ENCODE assay signal across 22 mouse cellular contexts in the genomic region with DNA sequence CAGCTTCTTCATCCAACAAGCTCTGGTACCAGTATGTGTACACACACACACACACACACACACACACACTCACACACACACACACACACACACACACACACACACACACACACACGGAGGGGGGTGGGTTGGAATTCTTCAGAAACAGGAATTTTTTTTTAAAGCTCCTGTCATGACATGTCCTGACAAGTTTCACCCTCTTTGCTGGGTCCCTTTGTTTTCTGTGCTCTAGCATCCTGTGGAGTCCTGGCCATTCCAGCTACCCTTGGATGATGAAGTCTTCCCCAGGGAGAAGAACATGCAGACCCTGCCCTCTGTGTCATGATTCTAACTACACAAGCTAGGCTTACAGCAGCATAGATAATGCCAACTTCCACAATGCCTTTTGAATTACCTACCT. TPM values are rescaled to one million over a fixed set of nuclear protein-coding genes. Genes with fewer than 3 reads are reported as not detected.
A peak's percentile ranks its signal among the peaks of the same experiment; 100 is the strongest.
DNase-seq lines count a peak whose midpoint lies in the region; ATAC-seq and TF ChIP-seq lines count a peak whose summit lies in the region.
"Had no signal": no experiment of that assay in that cellular context is flagged by ENCODE, and none has a peak within 500 bp of the region (broad histone marks: within the 10 kb centered on the region; RNA-seq: fewer than 3 reads in every experiment).

No protein-coding gene starts in this region.

- WGBS in forebrain, embryonic 14.5 days: 80% methylated on average over 1 of the region's 1 CpGs

- H3K4me2 ChIP-seq in myocyte (ENCODE audit: low read depth): peak overlapping the region; percentile 30
- no peak overlapping the region for H3K4me2 ChIP-seq in forebrain, embryonic 14.5 days (ENCODE audit: low read length)
- H3K4me2 ChIP-seq: heart, embryonic 15.5 days; hindbrain, embryonic 14.5 days; midbrain, embryonic 13.5 days had no signal

- H3K9ac ChIP-seq in forebrain, embryonic 14.5 days (ENCODE audit: low read length): no peak overlapping the region
- H3K9ac ChIP-seq: heart, embryonic 15.5 days; hindbrain, embryonic 14.5 days; midbrain, embryonic 13.5 days had no signal

- no peak for TF ChIP-seq POLR2A in myocyte (IDR thresholded peaks at IDR 0.05; ENCODE audit: insufficient read length, low read depth)

- peaks cover 6% of the 10 kb centered on the region; the same call in 1 of the 2 replicates for H3K4me1 ChIP-seq in forebrain, embryonic 14.5 days (ENCODE audit: control insufficient read depth, insufficient read depth, low read length)

- no peaks in the 10 kb centered on the region for H3K36me3 ChIP-seq in myocyte (ENCODE audit: control insufficient read depth, insufficient read depth)
- no peaks in the 10 kb centered on the region for H3K36me3 ChIP-seq in forebrain, embryonic 14.5 days (ENCODE audit: control insufficient read depth, insufficient read depth, low read length)
- H3K36me3 ChIP-seq: heart, embryonic 15.5 days; midbrain, embryonic 13.5 days had no signal

- no peak for ATAC-seq in forebrain, embryonic 14.5 days
- ATAC-seq: CD4-positive, CD25-positive, alpha-beta regulatory T cell, adult 4 months; forebrain, embryonic 16.5 days; inflammation-experienced regulatory T-cells, adult 6 months; midbrain, embryonic 13.5 days had no signal

- H3K9me3 ChIP-seq in forebrain, embryonic 14.5 days (replicated peaks; ENCODE audit: control insufficient read depth, low read length): no peaks in the 10 kb centered on the region
- H3K9me3 ChIP-seq: heart, embryonic 15.5 days; midbrain, embryonic 13.5 days had no signal

- H3K27me3 ChIP-seq in myocyte (ENCODE audit: control insufficient read depth, insufficient read depth, insufficient read length): no peaks in the 10 kb centered on the region
- no peaks in the 10 kb centered on the region for H3K27me3 ChIP-seq in forebrain, embryonic 14.5 days (replicated peaks; ENCODE audit: control insufficient read depth, insufficient read depth, low read length)
- H3K27me3 ChIP-seq: heart, embryonic 15.5 days; midbrain, embryonic 13.5 days had no signal

- H3ac ChIP-seq in myocyte (ENCODE audit: control insufficient read depth, insufficient read length): no peak overlapping the region

- H3K4me3 ChIP-seq in myocyte: no peak overlapping the region
- no peak overlapping the region for H3K4me3 ChIP-seq in forebrain, embryonic 14.5 days (ENCODE audit: low read depth, low read length)
- H3K4me3 ChIP-seq: heart, embryonic 15.5 days; midbrain, embryonic 13.5 days had no signal

- DNase-seq in embryo, embryonic 11 days: peak; percentile 20
- no peak for DNase-seq in embryo, embryonic 9.5 days (ENCODE audit: extremely low spot score)
- DNase-seq in kidney, postnatal 14 days: peak; percentile 34
- no peak for DNase-seq in kidney, adult 9 months
- peak; percentile 68 for DNase-seq in Muller cell, postnatal 12 days (ENCODE audit: inconsistent ontology term)
- no peak for DNase-seq in cerebellum, postnatal 36 days
- no peak for DNase-seq in forebrain, embryonic 14.5 days (ENCODE audit: low spot score)
- DNase-seq: adrenal gland, postnatal 25 days; cerebellum, adult 8-10 months; gastrocnemius, postnatal 10 days; heart, adult 18-20 months; heart, postnatal 36 days; lung, adult 18-20 months; lung, postnatal 14 days; right cerebral cortex, postnatal 14 days had no signal

- H3K27ac ChIP-seq in forebrain, embryonic 14.5 days (ENCODE audit: low read depth, low read length): no peak overlapping the region
- H3K27ac ChIP-seq: hindbrain, embryonic 14.5 days; midbrain, embryonic 13.5 days had no signal

- peaks cover 87% of the 10 kb centered on the region for H3K79me2 ChIP-seq in myocyte (ENCODE audit: control insufficient read depth, insufficient read depth)

TF ChIP-seq in myocyte, 11 proteins besides CTCF, POLR2A, EP300 and RAD21:
- TF ChIP-seq MAX (IDR thresholded peaks at IDR 0.05; ENCODE audit: low read depth) (no peak), CEBPB (IDR thresholded peaks at IDR 0.05; ENCODE audit: insufficient read depth, poor library complexity, severe bottlenecking) (no peak), USF1 (IDR thresholded peaks at IDR 0.05; ENCODE audit: low read depth) (no peak), MYOG (IDR thresholded peaks at IDR 0.05; ENCODE audit: control insufficient read depth in 1 of 3, insufficient read depth in 1 of 3, insufficient read length in 2 of 3, low read depth in 2 of 3) (no peak), SRF (IDR thresholded peaks at IDR 0.05; ENCODE audit: control insufficient read depth, insufficient read length, low read depth) (no peak), TCF12 (IDR thresholded peaks at IDR 0.05; ENCODE audit: insufficient read depth, poor library complexity, severe bottlenecking) (no peak), TCF3 (IDR thresholded peaks at IDR 0.05; ENCODE audit: insufficient read length, low read depth) (no peak), REST (IDR thresholded peaks at IDR 0.05; ENCODE audit: insufficient read depth, insufficient read length) (no peak), POLR2AphosphoS2 (IDR thresholded peaks at IDR 0.05; ENCODE audit: insufficient read length, low read depth) (no peak), E2F4 (IDR thresholded peaks at IDR 0.05; ENCODE audit: insufficient read depth) (no peak), MYOD1 (IDR thresholded peaks at IDR 0.05; ENCODE audit: control insufficient read depth in 1 of 3, insufficient read length in 2 of 3, low read depth in 2 of 3) (no peak)

RNA-seq across cellular contexts. Expression of gene Srgap2, which starts 13.0 kb away (rescaled TPM):
- polyA plus RNA-seq in myocyte (2012; fragmentation: generic; extraction: Trizol): 19.1 TPM
- polyA plus RNA-seq in forebrain, embryonic 14.5 days (2014; fragmentation: Nextera tagmentation; extraction: Ambion mirVana): 15.3 and 22.4 TPM in 2 replicates

RNA-seq across cellular contexts. Expression of gene Fam72a, which starts 13.5 kb away (rescaled TPM):
- polyA plus RNA-seq in myocyte (2012; fragmentation: generic; extraction: Trizol): 1.9 TPM
- polyA plus RNA-seq in forebrain, embryonic 14.5 days (2014; fragmentation: Nextera tagmentation; extraction: Ambion mirVana): 2.3 and 2.7 TPM in 2 replicates

Comparison
In these comparisons a context has a peak if more than half of its experiments do, and no peak if none do; other contexts are left out.
1. DNase-seq: peak in embryo, embryonic 11 days (single experiment), kidney, postnatal 14 days (single experiment) and Muller cell, postnatal 12 days (single experiment); none in embryo, embryonic 9.5 days (single experiment), kidney, adult 9 months (single experiment), cerebellum, postnatal 36 days (0 of 2) and forebrain, embryonic 14.5 days (single experiment).